Mouse (Mus musculus): ENCODE measurements around the gene Serpinb6a. TPM values are rescaled to one million over a fixed set of nuclear protein-coding genes. Genes with fewer than 3 reads are reported as not detected.

Gene Serpinb6a
- polyA plus RNA-seq, 1 experiment from 2014 or later, result 39.3 TPM

- H3K4me2 ChIP-seq (ENCODE audit: low read depth, low read length), result peak overlapping the region; percentile 91
- ATAC-seq (ENCODE audit: low read depth), result no peak
- H3K4me1 ChIP-seq (ENCODE audit: control insufficient read depth, insufficient read depth, low read length), result peaks cover 9% of the 10 kb centered on the region
- H3K4me3 ChIP-seq (ENCODE audit: low read depth, low read length), result peak overlapping the region; percentile 3; the same call in 1 of the 2 replicates
- no peak overlapping the region for H3K27ac ChIP-seq (ENCODE audit: low read depth, low read length)
- 0 out of 2 replicates have a peak overlapping the region, but pooled peaks have one; percentile 25 for H3K9ac ChIP-seq (replicated peaks; ENCODE audit: low read depth, low read length)
- no peaks in the 10 kb centered on the region for H3K27me3 ChIP-seq (ENCODE audit: control insufficient read depth, insufficient read depth, low read length)
- 52% methylated on average over 8 of the region's 8 CpGs for WGBS
- H3K36me3 ChIP-seq (ENCODE audit: control insufficient read depth, insufficient read depth, low read length), result no peaks in the 10 kb centered on the region
- H3K9me3 ChIP-seq (ENCODE audit: control insufficient read depth, low read length), result no peaks in the 10 kb centered on the region
Measured at GRCm38 (mm10) chr13:34038901-34039341, 36.3 kb upstream of the Serpinb6a start.

- peak overlapping the region; percentile 69 for H3K4me3 ChIP-seq (ENCODE audit: low read depth, low read length)
- H3K36me3 ChIP-seq (ENCODE audit: control insufficient read depth, insufficient read depth, low read length), result 0 out of 2 replicates have a peak, but pooled peaks cover 7% of the 10 kb centered on the region
- WGBS, result 35% methylated on average over 5 of the region's 5 CpGs
- no peaks in the 10 kb centered on the region for H3K9me3 ChIP-seq (ENCODE audit: control insufficient read depth, low read length)
- peak; percentile 19; the same call in 1 of the 2 replicates for ATAC-seq (ENCODE audit: low read depth)
- H3K27me3 ChIP-seq (ENCODE audit: control insufficient read depth, insufficient read depth, low read length), result no peaks in the 10 kb centered on the region
- peak overlapping the region; percentile 83 for H3K27ac ChIP-seq (ENCODE audit: low read depth, low read length)
- peak overlapping the region; percentile 91 for H3K9ac ChIP-seq (replicated peaks; ENCODE audit: low read depth, low read length)
- peak overlapping the region; percentile 91 for H3K4me2 ChIP-seq (ENCODE audit: low read depth, low read length)
- H3K4me1 ChIP-seq (ENCODE audit: control insufficient read depth, insufficient read depth, low read length), result peaks cover 9% of the 10 kb centered on the region
Measured at GRCm38 (mm10) chr13:34038056-34038432, 35.5 kb upstream of the Serpinb6a start.

GRCm38 (mm10) chr13:34037172-34038055 is 34.8 kb upstream of the Serpinb6a start, which contains the start of gene Bphl:
Bphl (plus strand) TSS chr13:34037597.
- H3K27ac ChIP-seq (ENCODE audit: low read depth, low read length), result peak within 1 kb of the TSS; percentile 83
- peak within 1 kb of the TSS; percentile 91 for H3K9ac ChIP-seq (replicated peaks; ENCODE audit: low read depth, low read length)
- H3K4me2 ChIP-seq (ENCODE audit: low read depth, low read length), result peak within 1 kb of the TSS; percentile 91
- H3K27me3 ChIP-seq (ENCODE audit: control insufficient read depth, insufficient read depth, low read length), result no peaks in the 10 kb centered on the region
- peaks cover 9% of the 10 kb centered on the region for H3K4me1 ChIP-seq (ENCODE audit: control insufficient read depth, insufficient read depth, low read length)
- H3K36me3 ChIP-seq (ENCODE audit: control insufficient read depth, insufficient read depth, low read length), result 0 out of 2 replicates have a peak, but pooled peaks cover 7% of the 10 kb centered on the region
- peak within 1 kb of the TSS; percentile 69 for H3K4me3 ChIP-seq (ENCODE audit: low read depth, low read length)
- under 1% methylated on average over 37 of the region's 37 CpGs for WGBS
- no peaks in the 10 kb centered on the region for H3K9me3 ChIP-seq (ENCODE audit: control insufficient read depth, low read length)
- ATAC-seq (ENCODE audit: low read depth), result peak; percentile 97

- Histone ChIP-seq H3K4me3 (ENCODE audit: low read depth, low read length) (no peak overlapping the region), H3K4me2 (ENCODE audit: low read depth, low read length) (no peak overlapping the region), H3K36me3 (ENCODE audit: control insufficient read depth, insufficient read depth, low read length) (0 out of 2 replicates have a peak, but pooled peaks cover 7% of the 10 kb centered on the region), H3K27me3 (ENCODE audit: control insufficient read depth, insufficient read depth, low read length) (no peaks in the 10 kb centered on the region), H3K9ac (replicated peaks; ENCODE audit: low read depth, low read length) (no peak overlapping the region), H3K27ac (ENCODE audit: low read depth, low read length) (peak overlapping the region; percentile 83; the same call in 1 of the 2 replicates), H3K4me1 (ENCODE audit: control insufficient read depth, insufficient read depth, low read length) (peaks cover 9% of the 10 kb centered on the region), H3K9me3 (ENCODE audit: control insufficient read depth, low read length) (no peaks in the 10 kb centered on the region)
- ATAC-seq (ENCODE audit: low read depth), result no peak
- 84% methylated on average over 5 of the region's 5 CpGs for WGBS
Measured at GRCm38 (mm10) chr13:34036726-34037125, 34.1 kb upstream of the Serpinb6a start.

GRCm38 (mm10) chr13:34035424-34035823 is 32.8 kb upstream of the Serpinb6a start:
- Histone ChIP-seq H3K9ac (replicated peaks; ENCODE audit: low read depth, low read length) (no peak overlapping the region), H3K27ac (ENCODE audit: low read depth, low read length) (no peak overlapping the region), H3K27me3 (ENCODE audit: control insufficient read depth, insufficient read depth, low read length) (no peaks in the 10 kb centered on the region), H3K4me3 (ENCODE audit: low read depth, low read length) (no peak overlapping the region), H3K4me2 (ENCODE audit: low read depth, low read length) (no peak overlapping the region), H3K9me3 (ENCODE audit: control insufficient read depth, low read length) (no peaks in the 10 kb centered on the region), H3K4me1 (ENCODE audit: control insufficient read depth, insufficient read depth, low read length) (peaks cover 9% of the 10 kb centered on the region), H3K36me3 (ENCODE audit: control insufficient read depth, insufficient read depth, low read length) (0 out of 2 replicates have a peak, but pooled peaks cover 7% of the 10 kb centered on the region)
- ATAC-seq (ENCODE audit: low read depth), result no peak
- 93% methylated on average over 3 of the region's 3 CpGs for WGBS

GRCm38 (mm10) chr13:34032041-34032440 is 29.4 kb upstream of the Serpinb6a start:
- H3K27ac ChIP-seq (ENCODE audit: low read depth, low read length), result no peak overlapping the region
- peaks cover 7% of the 10 kb centered on the region; the same call in 1 of the 2 replicates for H3K36me3 ChIP-seq (ENCODE audit: control insufficient read depth, insufficient read depth, low read length)
- no peak for ATAC-seq (ENCODE audit: low read depth)
- H3K4me2 ChIP-seq (ENCODE audit: low read depth, low read length), result no peak overlapping the region
- no peak overlapping the region for H3K4me3 ChIP-seq (ENCODE audit: low read depth, low read length)
- H3K4me1 ChIP-seq (ENCODE audit: control insufficient read depth, insufficient read depth, low read length), result no peaks in the 10 kb centered on the region; the same call in 1 of the 2 replicates
- WGBS, result 74% methylated on average over 2 of the region's 2 CpGs
- H3K9me3 ChIP-seq (ENCODE audit: control insufficient read depth, low read length), result no peaks in the 10 kb centered on the region
- no peaks in the 10 kb centered on the region for H3K27me3 ChIP-seq (ENCODE audit: control insufficient read depth, insufficient read depth, low read length)
- no peak overlapping the region for H3K9ac ChIP-seq (replicated peaks; ENCODE audit: low read depth, low read length)

GRCm38 (mm10) chr13:34021998-34022397 is 19.4 kb upstream of the Serpinb6a start:
- H3K4me2 ChIP-seq (ENCODE audit: low read depth, low read length), result no peak overlapping the region
- WGBS, result 87% methylated on average over 2 of the region's 2 CpGs
- no peak overlapping the region for H3K4me3 ChIP-seq (ENCODE audit: low read depth, low read length)
- no peak overlapping the region for H3K9ac ChIP-seq (replicated peaks; ENCODE audit: low read depth, low read length)
- H3K9me3 ChIP-seq (ENCODE audit: control insufficient read depth, low read length), result no peaks in the 10 kb centered on the region
- H3K4me1 ChIP-seq (ENCODE audit: control insufficient read depth, insufficient read depth, low read length), result no peaks in the 10 kb centered on the region
- no peak overlapping the region for H3K27ac ChIP-seq (ENCODE audit: low read depth, low read length)
- H3K27me3 ChIP-seq (ENCODE audit: control insufficient read depth, insufficient read depth, low read length), result no peaks in the 10 kb centered on the region
- H3K36me3 ChIP-seq (ENCODE audit: control insufficient read depth, insufficient read depth, low read length), result peaks cover 16% of the 10 kb centered on the region; the same call in 1 of the 2 replicates
- no peak for ATAC-seq (ENCODE audit: low read depth)

GRCm38 (mm10) chr13:34018521-34018920 is 15.9 kb upstream of the Serpinb6a start:
- Histone ChIP-seq H3K27me3 (ENCODE audit: control insufficient read depth, insufficient read depth, low read length) (no peaks in the 10 kb centered on the region), H3K27ac (ENCODE audit: low read depth, low read length) (no peak overlapping the region), H3K4me3 (ENCODE audit: low read depth, low read length) (no peak overlapping the region), H3K36me3 (ENCODE audit: control insufficient read depth, insufficient read depth, low read length) (peaks cover 19% of the 10 kb centered on the region), H3K9me3 (ENCODE audit: control insufficient read depth, low read length) (no peaks in the 10 kb centered on the region), H3K9ac (replicated peaks; ENCODE audit: low read depth, low read length) (no peak overlapping the region), H3K4me2 (ENCODE audit: low read depth, low read length) (no peak overlapping the region), H3K4me1 (ENCODE audit: control insufficient read depth, insufficient read depth, low read length) (no peaks in the 10 kb centered on the region)
- ATAC-seq (ENCODE audit: low read depth), result no peak
- 73% methylated on average over 1 of the region's 1 CpGs for WGBS
